Mouse (Mus musculus): ENCODE measurements around the gene Lonrf2.

DNA sequence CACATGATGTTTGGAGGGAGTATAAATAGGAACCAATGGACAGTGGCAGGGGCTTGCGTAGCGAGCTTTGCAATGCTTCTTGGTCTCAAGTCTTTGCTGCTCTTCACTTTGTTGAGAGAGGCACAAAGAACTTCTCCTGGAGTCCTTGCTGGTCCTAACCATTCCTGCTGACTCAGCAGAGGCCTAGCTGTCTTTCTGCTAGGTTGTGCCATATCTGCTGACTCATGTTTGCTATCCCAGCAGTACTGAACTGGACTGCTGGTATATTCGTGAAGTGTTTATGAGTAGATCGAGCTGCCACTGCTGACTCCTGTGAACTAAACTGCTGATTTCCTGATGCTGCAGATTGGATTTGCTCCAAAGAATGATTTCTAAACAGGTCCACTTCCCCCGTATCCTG is 23.7 kb upstream of the Lonrf2 start:
- TF ChIP-seq CTCF (IDR thresholded peaks at IDR 0.05; ENCODE audit: low read depth, low read length) = no peak
- no peak for TF ChIP-seq POLR2A (IDR thresholded peaks at IDR 0.05; ENCODE audit: borderline replicate concordance, low read depth, low read length)

Data from bone marrow macrophage, adult 2 months (primary cell).